Mouse (Mus musculus) CH12.LX (cell line): ENCODE measurements around the gene Mbd3l1.

Experiments
- BHLHE40 ChIP-seq: IDR thresholded peaks from 2 replicates; pipeline ENCODE4 v1.6.1; 2011; ENCODE audit warnings: mild to moderate bottlenecking, low read depth, low read length, improper control_type of control experiment
- CTCF ChIP-seq, 2 experiments: IDR thresholded peaks in 1 of 2; conservative IDR thresholded peaks in 1 of 2; 2 replicates each; pipeline ENCODE4 v1.5.1; 2011 to 2012; ENCODE audit warnings: low read depth in 2 of 2, low read length in 2 of 2, improper control_type of control experiment in 1 of 2, inconsistent platforms in 1 of 2, mild to moderate bottlenecking in 1 of 2, moderate library complexity in 1 of 2
- EP300 ChIP-seq: IDR thresholded peaks from 2 replicates; pipeline ENCODE4 v1.6.1; 2011; ENCODE audit warnings: low read length, improper control_type of control experiment
- HCFC1 ChIP-seq: IDR thresholded peaks from 2 replicates; pipeline ENCODE4 v1.6.1; 2012; ENCODE audit warnings: low read depth, mild to moderate bottlenecking, inconsistent platforms, low read length, improper control_type of control experiment
- IRF4 ChIP-seq: IDR thresholded peaks from 2 replicates; pipeline ENCODE4 v1.6.1; 2014; ENCODE audit warnings: low read depth, mild to moderate bottlenecking, inconsistent platforms, low read length, improper control_type of control experiment
- MAFK ChIP-seq: IDR thresholded peaks from 2 replicates; pipeline ENCODE4 v1.6.1; 2011; ENCODE audit warnings: low read length, improper control_type of control experiment; ENCODE audit not compliant: insufficient replicate concordance
- MAX ChIP-seq: IDR thresholded peaks from 2 replicates; pipeline ENCODE4 v1.6.1; 2011; ENCODE audit warnings: low read length, improper control_type of control experiment
- MXI1 ChIP-seq: IDR thresholded peaks from 2 replicates; pipeline ENCODE4 v1.6.1; 2011; ENCODE audit warnings: mild to moderate bottlenecking, low read depth, low read length, improper control_type of control experiment
- POLR2A ChIP-seq: IDR thresholded peaks from 2 replicates; pipeline ENCODE4 v1.6.1; 2011; ENCODE audit warnings: low read depth, mild to moderate bottlenecking, improper control_type of control experiment, low read length
- POLR2AphosphoS2 ChIP-seq: IDR thresholded peaks from 2 replicates; pipeline ENCODE4 v1.6.1; 2011; ENCODE audit warnings: low read depth, low read length, improper control_type of control experiment
- UBTF ChIP-seq: IDR thresholded peaks from 2 replicates; pipeline ENCODE4 v1.6.1; 2012; ENCODE audit warnings: low read depth, mild to moderate bottlenecking, inconsistent platforms, low read length, improper control_type of control experiment, moderate library complexity
- USF2 ChIP-seq: conservative IDR thresholded peaks from 2 replicates; pipeline ENCODE4 v1.6.1; 2011; ENCODE audit warnings: low read depth, low read length, improper control_type of control experiment
- ZC3H11A ChIP-seq: IDR thresholded peaks from 2 replicates; pipeline ENCODE4 v1.6.1; 2012; ENCODE audit warnings: low read depth, mild to moderate bottlenecking, inconsistent platforms, low read length, improper control_type of control experiment
- ZNF384 ChIP-seq: IDR thresholded peaks from 2 replicates; pipeline ENCODE4 v1.6.1; 2012; ENCODE audit warnings: low read depth, low read length, improper control_type of control experiment, inconsistent platforms

DNA sequence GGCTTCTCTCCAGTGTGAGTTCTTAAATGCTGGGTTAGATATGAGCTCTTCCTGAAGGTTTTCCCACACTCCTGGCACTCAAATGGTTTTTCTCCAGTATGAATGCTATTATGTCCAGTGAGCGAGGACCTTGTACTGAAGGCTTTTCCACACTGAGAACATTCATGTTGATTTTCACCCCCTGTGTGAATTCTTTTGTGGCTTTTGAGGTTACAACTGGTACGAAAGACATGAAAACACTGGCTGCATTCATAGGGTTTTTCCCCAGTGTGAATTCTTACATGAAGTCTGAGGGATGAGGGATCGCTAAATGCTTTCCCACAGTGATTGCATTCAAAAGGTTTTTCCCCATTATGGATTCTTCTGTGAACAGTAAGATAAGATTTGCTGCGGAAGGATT lies 21.6 kb upstream of the Mbd3l1 start:
- no peak for TF ChIP-seq MAFK
- TF ChIP-seq HCFC1 = no peak
- TF ChIP-seq CTCF (conservative IDR thresholded peaks at IDR 0.05 in 1 of 2, IDR thresholded peaks at IDR 0.05 in 1 of 2; ENCODE audit: low read depth in 2 of 2, low read length in 2 of 2) = no peak
- no peak for TF ChIP-seq POLR2A
- TF ChIP-seq MXI1 = no peak
- no peak for TF ChIP-seq USF2
- no peak for TF ChIP-seq BHLHE40
- no peak for TF ChIP-seq POLR2AphosphoS2
- no peak for TF ChIP-seq ZNF384
- no peak for TF ChIP-seq UBTF
- no peak for TF ChIP-seq ZC3H11A
- no peak for TF ChIP-seq EP300
- no peak for TF ChIP-seq MAX
- no peak for TF ChIP-seq IRF4
